Mouse (Mus musculus): ENCODE results near the gene Epb41. TPM values are rescaled to one million over a fixed set of nuclear protein-coding genes. Genes with fewer than 3 reads are reported as not detected.
A peak's percentile ranks its signal among the peaks of the same experiment; 100 is the strongest.

The Epb41 gene
- polyA plus RNA-seq, 1 experiment from 2014 or later = 208 TPM

- peaks cover 6% of the 10 kb centered on the region; the same call in 1 of the 2 replicates for H3K4me1 ChIP-seq (replicated peaks; ENCODE audit: control insufficient read depth, insufficient read depth, low read length)
- H3K4me2 ChIP-seq (replicated peaks; ENCODE audit: low read depth, low read length) = no peak overlapping the region
- no peaks in the 10 kb centered on the region for H3K36me3 ChIP-seq (ENCODE audit: control insufficient read depth, insufficient read depth, low read length)
- H3K9ac ChIP-seq (ENCODE audit: low read depth, low read length) = no peak overlapping the region
- no peak for ATAC-seq (ENCODE audit: low FRiP score)
- H3K27me3 ChIP-seq (ENCODE audit: control insufficient read depth, insufficient read depth, low read length) = no peaks in the 10 kb centered on the region
- no peak for DNase-seq (ENCODE audit: low spot score)
- no peak overlapping the region for H3K27ac ChIP-seq (ENCODE audit: low read depth, low read length)
- H3K9me3 ChIP-seq (ENCODE audit: control insufficient read depth, low read length) = no peaks in the 10 kb centered on the region
- 84% methylated on average over 6 of the region's 6 CpGs for WGBS
- no peak overlapping the region for H3K4me3 ChIP-seq (ENCODE audit: low read depth, low read length)
Observed at GRCm38 (mm10) chr4:132041471-132042332, 33.4 kb downstream of the Epb41 start.

DNA sequence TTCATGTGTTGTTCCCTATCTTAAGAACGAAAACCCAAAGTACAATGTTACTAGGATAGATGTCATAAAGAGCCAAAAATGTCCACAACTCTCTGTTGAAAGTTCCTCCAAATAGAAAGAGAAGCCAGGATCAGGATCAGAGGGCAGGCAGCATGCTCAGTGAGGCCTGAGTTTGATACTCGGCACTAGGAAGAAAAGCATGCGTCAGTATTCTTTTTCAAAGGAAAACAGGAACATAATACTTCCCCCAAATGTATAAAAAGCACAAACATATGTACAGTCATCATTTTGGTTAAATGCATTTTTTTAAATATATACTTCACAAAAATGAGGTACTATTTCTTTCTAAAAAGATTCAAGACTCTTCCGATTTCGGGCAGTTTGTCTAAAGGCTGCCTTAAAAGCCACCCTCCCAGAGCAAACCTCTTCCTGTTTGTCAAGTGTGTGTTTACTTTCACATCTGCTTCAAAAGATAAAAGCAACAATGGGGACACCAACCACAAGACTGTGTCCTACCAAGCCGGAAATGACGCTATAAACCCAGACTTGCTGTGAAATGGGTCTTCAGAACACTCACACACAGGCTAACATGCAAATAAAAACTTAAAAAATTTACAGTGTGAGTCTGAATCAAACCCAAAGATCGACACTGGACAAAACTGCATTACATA is 35.0 kb downstream of the Epb41 start:
- H3K27ac ChIP-seq (ENCODE audit: low read depth, low read length) = no peak overlapping the region
- H3K9me3 ChIP-seq (ENCODE audit: control insufficient read depth, low read length) = no peaks in the 10 kb centered on the region
- H3K9ac ChIP-seq (ENCODE audit: low read depth, low read length) = no peak overlapping the region
- WGBS = 89% methylated on average over 8 of the region's 8 CpGs
- no peak overlapping the region for H3K4me2 ChIP-seq (replicated peaks; ENCODE audit: low read depth, low read length)
- H3K27me3 ChIP-seq (ENCODE audit: control insufficient read depth, insufficient read depth, low read length) = no peaks in the 10 kb centered on the region
- H3K4me1 ChIP-seq (replicated peaks; ENCODE audit: control insufficient read depth, insufficient read depth, low read length) = peaks cover 6% of the 10 kb centered on the region
- H3K36me3 ChIP-seq (ENCODE audit: control insufficient read depth, insufficient read depth, low read length) = no peaks in the 10 kb centered on the region
- DNase-seq (ENCODE audit: low spot score) (no peak), ATAC-seq (ENCODE audit: low FRiP score) (no peak)
- no peak overlapping the region for H3K4me3 ChIP-seq (ENCODE audit: low read depth, low read length)

- Histone ChIP-seq H3K36me3 (ENCODE audit: control insufficient read depth, insufficient read depth, low read length) (no peaks in the 10 kb centered on the region), H3K27ac (ENCODE audit: low read depth, low read length) (no peak overlapping the region), H3K4me3 (ENCODE audit: low read depth, low read length) (no peak overlapping the region), H3K4me1 (replicated peaks; ENCODE audit: control insufficient read depth, insufficient read depth, low read length) (peaks cover 6% of the 10 kb centered on the region), H3K9me3 (ENCODE audit: control insufficient read depth, low read length) (no peaks in the 10 kb centered on the region), H3K27me3 (ENCODE audit: control insufficient read depth, insufficient read depth, low read length) (no peaks in the 10 kb centered on the region), H3K9ac (ENCODE audit: low read depth, low read length) (no peak overlapping the region), H3K4me2 (replicated peaks; ENCODE audit: low read depth, low read length) (no peak overlapping the region)
- no peak for DNase-seq (ENCODE audit: low spot score)
- 96% methylated on average over 2 of the region's 2 CpGs for WGBS
- no peak for ATAC-seq (ENCODE audit: low FRiP score)
Observed at GRCm38 (mm10) chr4:132039521-132039920, 35.6 kb downstream of the Epb41 start.

GRCm38 (mm10) chr4:132038809-132039208 is 36.3 kb downstream of the Epb41 start:
- peaks cover 6% of the 10 kb centered on the region for H3K4me1 ChIP-seq (replicated peaks; ENCODE audit: control insufficient read depth, insufficient read depth, low read length)
- no peaks in the 10 kb centered on the region for H3K36me3 ChIP-seq (ENCODE audit: control insufficient read depth, insufficient read depth, low read length)
- H3K4me3 ChIP-seq (ENCODE audit: low read depth, low read length) = no peak overlapping the region
- DNase-seq (ENCODE audit: low spot score) (no peak), ATAC-seq (ENCODE audit: low FRiP score) (no peak)
- H3K4me2 ChIP-seq (replicated peaks; ENCODE audit: low read depth, low read length) = no peak overlapping the region
- WGBS = 94% methylated on average over 2 of the region's 2 CpGs
- no peak overlapping the region for H3K9ac ChIP-seq (ENCODE audit: low read depth, low read length)
- no peaks in the 10 kb centered on the region for H3K9me3 ChIP-seq (ENCODE audit: control insufficient read depth, low read length)
- peak overlapping the region; percentile 70 for H3K27ac ChIP-seq (ENCODE audit: low read depth, low read length)
- H3K27me3 ChIP-seq (ENCODE audit: control insufficient read depth, insufficient read depth, low read length) = no peaks in the 10 kb centered on the region

- WGBS = 38% methylated on average over 7 of the region's 7 CpGs
- Histone ChIP-seq H3K9me3 (ENCODE audit: control insufficient read depth, low read length) (no peaks in the 10 kb centered on the region), H3K4me2 (replicated peaks; ENCODE audit: low read depth, low read length) (no peak overlapping the region), H3K27ac (ENCODE audit: low read depth, low read length) (peak overlapping the region; percentile 70), H3K4me3 (ENCODE audit: low read depth, low read length) (no peak overlapping the region), H3K27me3 (ENCODE audit: control insufficient read depth, insufficient read depth, low read length) (no peaks in the 10 kb centered on the region), H3K36me3 (ENCODE audit: control insufficient read depth, insufficient read depth, low read length) (no peaks in the 10 kb centered on the region), H3K9ac (ENCODE audit: low read depth, low read length) (no peak overlapping the region), H3K4me1 (replicated peaks; ENCODE audit: control insufficient read depth, insufficient read depth, low read length) (peaks cover 6% of the 10 kb centered on the region)
- DNase-seq (ENCODE audit: low spot score) = no peak
- ATAC-seq (ENCODE audit: low FRiP score) = no peak
Observed at GRCm38 (mm10) chr4:132037991-132038390, 37.1 kb downstream of the Epb41 start.

- Histone ChIP-seq H3K27me3 (ENCODE audit: control insufficient read depth, insufficient read depth, low read length) (no peaks in the 10 kb centered on the region), H3K36me3 (ENCODE audit: control insufficient read depth, insufficient read depth, low read length) (no peaks in the 10 kb centered on the region), H3K4me2 (replicated peaks; ENCODE audit: low read depth, low read length) (no peak overlapping the region), H3K9me3 (ENCODE audit: control insufficient read depth, low read length) (no peaks in the 10 kb centered on the region), H3K27ac (ENCODE audit: low read depth, low read length) (no peak overlapping the region), H3K9ac (ENCODE audit: low read depth, low read length) (no peak overlapping the region), H3K4me3 (ENCODE audit: low read depth, low read length) (no peak overlapping the region), H3K4me1 (replicated peaks; ENCODE audit: control insufficient read depth, insufficient read depth, low read length) (peaks cover 6% of the 10 kb centered on the region)
- WGBS = 84% methylated on average over 5 of the region's 5 CpGs
- ATAC-seq (ENCODE audit: low FRiP score) (no peak), DNase-seq (ENCODE audit: low spot score) (no peak)
Observed at GRCm38 (mm10) chr4:132037137-132037536, 38.0 kb downstream of the Epb41 start.

- Histone ChIP-seq H3K27ac (ENCODE audit: low read depth, low read length) (peak overlapping the region; percentile 68), H3K9ac (ENCODE audit: low read depth, low read length) (no peak overlapping the region), H3K9me3 (ENCODE audit: control insufficient read depth, low read length) (no peaks in the 10 kb centered on the region), H3K4me1 (replicated peaks; ENCODE audit: control insufficient read depth, insufficient read depth, low read length) (peaks cover 6% of the 10 kb centered on the region), H3K4me2 (replicated peaks; ENCODE audit: low read depth, low read length) (no peak overlapping the region), H3K36me3 (ENCODE audit: control insufficient read depth, insufficient read depth, low read length) (no peaks in the 10 kb centered on the region), H3K27me3 (ENCODE audit: control insufficient read depth, insufficient read depth, low read length) (no peaks in the 10 kb centered on the region), H3K4me3 (ENCODE audit: low read depth, low read length) (no peak overlapping the region)
- peak; percentile 76 for ATAC-seq (ENCODE audit: low FRiP score)
- WGBS = 33% methylated on average over 2 of the region's 2 CpGs
- peak; percentile 54 for DNase-seq (ENCODE audit: low spot score)
Observed at GRCm38 (mm10) chr4:132034242-132034641, 40.9 kb downstream of the Epb41 start.

- WGBS = 89% methylated on average over 1 of the region's 1 CpGs
- H3K27ac ChIP-seq (ENCODE audit: low read depth, low read length) = peak overlapping the region; percentile 68; the same call in 1 of the 2 replicates
- ATAC-seq (ENCODE audit: low FRiP score) = no peak
Observed at GRCm38 (mm10) chr4:132033183-132033582, 41.9 kb downstream of the Epb41 start.

More at GRCm38 (mm10) chr4:132033183-132033582, 41.9 kb downstream of the Epb41 start:
- Histone ChIP-seq H3K36me3 (ENCODE audit: control insufficient read depth, insufficient read depth, low read length) (no peaks in the 10 kb centered on the region), H3K27me3 (ENCODE audit: control insufficient read depth, insufficient read depth, low read length) (no peaks in the 10 kb centered on the region), H3K9ac (ENCODE audit: low read depth, low read length) (no peak overlapping the region), H3K4me3 (ENCODE audit: low read depth, low read length) (no peak overlapping the region), H3K4me2 (replicated peaks; ENCODE audit: low read depth, low read length) (no peak overlapping the region), H3K4me1 (replicated peaks; ENCODE audit: control insufficient read depth, insufficient read depth, low read length) (no peaks in the 10 kb centered on the region; the same call in 1 of the 2 replicates), H3K9me3 (ENCODE audit: control insufficient read depth, low read length) (no peaks in the 10 kb centered on the region)
- DNase-seq (ENCODE audit: low spot score) = no peak

All from hindbrain, embryonic 11.5 days (tissue).